Mouse (Mus musculus) CH12.LX (cell line): Measurements from ENCODE around the gene Cyp17a1. TPM values are rescaled to one million over a fixed set of nuclear protein-coding genes. Genes with fewer than 3 reads are reported as not detected.

Experiments used
- DNase-seq: peaks from one replicate; pipeline ENCODE4 v3.0.0-alpha.2; 2013; ENCODE audit errors: extremely low read depth
- H3K27ac ChIP-seq: 2 replicates; pipeline ENCODE4 v1.5.1; 2012; ENCODE audit warnings: low read depth, mild to moderate bottlenecking, control low read depth, moderate library complexity; ENCODE audit not compliant: insufficient read depth
- H3K27me3 ChIP-seq: replicated peaks from 2 replicates; pipeline ENCODE3; 2012; ENCODE audit warnings: inconsistent platforms
- H3K36me3 ChIP-seq, 2 experiments: replicated peaks in 1 of 2; 2 replicates each; pipeline versions ENCODE3 to v1.6.1; 2012; ENCODE audit warnings: inconsistent platforms in 1 of 2, low read length in 1 of 2, mild to moderate bottlenecking in 1 of 2, mixed read lengths in 1 of 2, moderate library complexity in 1 of 2; ENCODE audit not compliant: control insufficient read depth in 1 of 2, insufficient read depth in 1 of 2
- H3K4me1 ChIP-seq, 2 experiments: 2 replicates each; pipeline ENCODE4 v1.6.1; 2012; ENCODE audit warnings: inconsistent platforms in 1 of 2, moderate library complexity in 1 of 2; ENCODE audit not compliant: insufficient read depth in 2 of 2, control insufficient read depth in 1 of 2
- H3K4me2 ChIP-seq: 2 replicates; pipeline ENCODE4 v1.6.1; 2012; ENCODE audit warnings: low read depth, mild to moderate bottlenecking, control low read depth; ENCODE audit not compliant: poor library complexity, insufficient read depth, severe bottlenecking
- H3K4me3 ChIP-seq, 3 experiments: fragments of 150-350 bp in 1 of 3; sonication (generic) in 1 of 3; replicated peaks in 1 of 3; 2 replicates each; pipeline versions ENCODE3 to v1.5.1; 2011 to 2012; ENCODE audit warnings: low read depth in 2 of 3, low read length in 2 of 3, mild to moderate bottlenecking in 2 of 3, moderate library complexity in 2 of 3, control low read depth in 1 of 3, improper control_type of control experiment in 1 of 3, inconsistent platforms in 1 of 3, mixed read lengths in 1 of 3; ENCODE audit not compliant: poor library complexity in 1 of 3
- H3K79me2 ChIP-seq: replicated peaks from 2 replicates; pipeline ENCODE4 v1.6.1; 2012; ENCODE audit warnings: mild to moderate bottlenecking, moderate library complexity; ENCODE audit not compliant: control insufficient read depth, poor library complexity, insufficient read depth, severe bottlenecking; ENCODE audit errors: extremely low read depth
- H3K9ac ChIP-seq: 2 replicates; pipeline ENCODE4 v1.6.1; 2012; ENCODE audit warnings: low read depth, mild to moderate bottlenecking, control low read depth, moderate library complexity; ENCODE audit not compliant: insufficient read depth
- H3K9me3 ChIP-seq: replicated peaks from 2 replicates; pipeline ENCODE3; 2012; ENCODE audit warnings: low read length, inconsistent platforms, mixed read lengths
- E2F4 ChIP-seq: IDR thresholded peaks from 2 replicates; pipeline ENCODE4 v1.6.1; 2011; ENCODE audit warnings: low read depth, low read length, improper control_type of control experiment; ENCODE audit not compliant: insufficient replicate concordance
- ELF1 ChIP-seq: IDR thresholded peaks from 2 replicates; pipeline ENCODE4 v1.6.1; 2014; ENCODE audit warnings: low read depth, mild to moderate bottlenecking, inconsistent platforms, low read length, improper control_type of control experiment
- EP300 ChIP-seq: IDR thresholded peaks from 2 replicates; pipeline ENCODE4 v1.6.1; 2011; ENCODE audit warnings: low read length, improper control_type of control experiment
- ETS1 ChIP-seq: conservative IDR thresholded peaks from 2 replicates; pipeline ENCODE4 v1.6.1; 2012; ENCODE audit warnings: low read depth, mild to moderate bottlenecking, inconsistent platforms, low read length, improper control_type of control experiment, moderate library complexity
- IRF4 ChIP-seq: IDR thresholded peaks from 2 replicates; pipeline ENCODE4 v1.6.1; 2014; ENCODE audit warnings: low read depth, mild to moderate bottlenecking, inconsistent platforms, low read length, improper control_type of control experiment
- JUN ChIP-seq: IDR thresholded peaks from 2 replicates; pipeline ENCODE4 v1.6.1; 2011; ENCODE audit warnings: low read depth, mild to moderate bottlenecking, low read length, improper control_type of control experiment, moderate library complexity; ENCODE audit not compliant: insufficient read depth
- JUND ChIP-seq: conservative IDR thresholded peaks from 2 replicates; pipeline ENCODE4 v1.6.1; 2011; ENCODE audit warnings: low read depth, low read length, improper control_type of control experiment
- KAT2A ChIP-seq: IDR thresholded peaks from 2 replicates; pipeline ENCODE4 v1.6.1; 2012; ENCODE audit warnings: low read length, improper control_type of control experiment, inconsistent platforms; ENCODE audit not compliant: insufficient replicate concordance
- MAFK ChIP-seq: IDR thresholded peaks from 2 replicates; pipeline ENCODE4 v1.6.1; 2011; ENCODE audit warnings: low read length, improper control_type of control experiment; ENCODE audit not compliant: insufficient replicate concordance
- MAX ChIP-seq: IDR thresholded peaks from 2 replicates; pipeline ENCODE4 v1.6.1; 2011; ENCODE audit warnings: low read length, improper control_type of control experiment
- MAZ ChIP-seq: IDR thresholded peaks from 2 replicates; pipeline ENCODE4 v1.6.1; 2012; ENCODE audit warnings: low read depth, mild to moderate bottlenecking, inconsistent platforms, low read length, improper control_type of control experiment, moderate library complexity
- MXI1 ChIP-seq: IDR thresholded peaks from 2 replicates; pipeline ENCODE4 v1.6.1; 2011; ENCODE audit warnings: mild to moderate bottlenecking, low read depth, low read length, improper control_type of control experiment
- MYC ChIP-seq: IDR thresholded peaks from 2 replicates; pipeline ENCODE4 v1.6.1; 2011; ENCODE audit warnings: low read depth, mild to moderate bottlenecking, improper control_type of control experiment, low read length
- POLR2A ChIP-seq: IDR thresholded peaks from 2 replicates; pipeline ENCODE4 v1.6.1; 2011; ENCODE audit warnings: low read depth, mild to moderate bottlenecking, improper control_type of control experiment, low read length
- POLR2AphosphoS2 ChIP-seq: IDR thresholded peaks from 2 replicates; pipeline ENCODE4 v1.6.1; 2011; ENCODE audit warnings: low read depth, low read length, improper control_type of control experiment
- RAD21 ChIP-seq: IDR thresholded peaks from 2 replicates; pipeline ENCODE4 v1.6.1; 2011; ENCODE audit warnings: low read depth, mild to moderate bottlenecking, low read length, improper control_type of control experiment, moderate library complexity
- SIN3A ChIP-seq: IDR thresholded peaks from 2 replicates; pipeline ENCODE4 v1.6.1; 2012; ENCODE audit warnings: low read length, improper control_type of control experiment, inconsistent platforms
- TBP ChIP-seq: conservative IDR thresholded peaks from 2 replicates; pipeline ENCODE4 v1.6.1; 2011; ENCODE audit warnings: low read depth, low read length, improper control_type of control experiment
- UBTF ChIP-seq: IDR thresholded peaks from 2 replicates; pipeline ENCODE4 v1.6.1; 2012; ENCODE audit warnings: low read depth, mild to moderate bottlenecking, inconsistent platforms, low read length, improper control_type of control experiment, moderate library complexity
- USF1 ChIP-seq: IDR thresholded peaks from 2 replicates; pipeline ENCODE4 v1.6.1; 2014; ENCODE audit warnings: low read depth, mild to moderate bottlenecking, inconsistent platforms, low read length, improper control_type of control experiment
- ZC3H11A ChIP-seq: IDR thresholded peaks from 2 replicates; pipeline ENCODE4 v1.6.1; 2012; ENCODE audit warnings: low read depth, mild to moderate bottlenecking, inconsistent platforms, low read length, improper control_type of control experiment
- ZKSCAN1 ChIP-seq: IDR thresholded peaks from 2 replicates; pipeline ENCODE4 v1.6.1; 2012; ENCODE audit warnings: low read depth, inconsistent platforms, low read length, improper control_type of control experiment, borderline replicate concordance
- ZMIZ1 ChIP-seq: IDR thresholded peaks from 2 replicates; pipeline ENCODE4 v1.6.1; 2012; ENCODE audit warnings: low read depth, mild to moderate bottlenecking, inconsistent platforms, low read length, improper control_type of control experiment
- dilution Hi-C: fragments of 300-500 bp; cut with MboI; formaldehyde crosslinking; loops from 2 replicates; pipeline ENCODE4 v1.14.3; 2020; ENCODE audit warnings: low sequenced_read_pairs; ENCODE audit not compliant: extremely low pct_unique_long_range_greater_than_20kb, extremely low pct_ligation_motif_present
- in situ Hi-C: fragments of 300-500 bp; cut with MboI; formaldehyde crosslinking; loops from 3 replicates; pipeline ENCODE4 v1.14.3; 2019; ENCODE audit warnings: low sequenced_read_pairs, low pct_ligation_motif_present, low pct_unique_long_range_greater_than_20kb, mixed read lengths
- polyA plus RNA-seq: library from polyadenylated mRNA; unstranded; fragments of >175 nt; gene quantifications from 2 replicates; pipeline ENCODE4 v1.2.1, GENCODE M21; 2012; ENCODE audit warnings: low read depth; ENCODE audit not compliant: insufficient read length
- total RNA-seq, 2 experiments: library from RNA; depleted of rRNA; stranded (reverse); fragments of 300-350 nt in 1 of 2; fragments of >200 nt in 1 of 2; gene quantifications; 2 replicates each; pipeline ENCODE4 v1.2.3; 2012 to 2014

The Cyp17a1 gene
- total and polyA plus RNA-seq, 3 experiments, result not detected

DNA sequence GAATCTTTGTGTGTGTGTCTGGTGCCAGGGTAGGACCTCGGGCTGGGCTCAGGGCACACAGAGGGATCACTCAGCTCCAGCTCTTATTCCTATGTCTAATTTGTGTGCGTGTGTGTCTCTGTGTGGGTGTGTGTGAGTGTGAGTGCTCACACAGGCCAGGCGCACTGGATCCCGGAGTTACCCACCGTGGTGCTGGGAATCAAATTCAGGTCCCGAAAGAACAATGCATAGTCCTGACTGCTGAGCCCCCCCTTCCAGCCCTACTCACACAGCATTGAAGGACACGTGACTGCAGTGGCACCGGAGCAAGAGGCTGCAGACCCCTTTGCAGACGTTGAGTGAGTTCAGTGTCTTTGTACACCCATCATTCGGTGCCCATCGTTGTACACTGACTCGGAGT is 48.0 kb downstream of the Cyp17a1 start:
- TF ChIP-seq ZKSCAN1 (no peak), KAT2A (no peak), MAZ (no peak), ZMIZ1 (no peak), E2F4 (no peak), UBTF (no peak), IRF4 (no peak), ZC3H11A (no peak), JUN (no peak), USF1 (no peak), MAFK (no peak), MAX (no peak), POLR2AphosphoS2 (no peak), POLR2A (no peak), SIN3A (no peak), ELF1 (no peak), MXI1 (no peak)
- H3K79me2 ChIP-seq, result no peaks in the 10 kb centered on the region; the same call in 1 of the 2 replicates
- in situ Hi-C loops, result no loop called here
- DNase-seq, result no peak
- H3K36me3 ChIP-seq, result peaks cover 15 to 76% of the 10 kb centered on the region in 2 experiments
- H3K9ac ChIP-seq, result no peak overlapping the region
- no peaks in the 10 kb centered on the region for H3K9me3 ChIP-seq
- H3K4me3 ChIP-seq, result no peak overlapping the region
- H3K4me2 ChIP-seq, result no peak overlapping the region
- H3K4me1 ChIP-seq, result peaks cover 0 to 5% of the 10 kb centered on the region in 2 experiments; a peak in 2 of 4 replicates
- dilution Hi-C loops, result no loop called here
- no peaks in the 10 kb centered on the region for H3K27me3 ChIP-seq
- H3K27ac ChIP-seq, result no peak overlapping the region

DNA sequence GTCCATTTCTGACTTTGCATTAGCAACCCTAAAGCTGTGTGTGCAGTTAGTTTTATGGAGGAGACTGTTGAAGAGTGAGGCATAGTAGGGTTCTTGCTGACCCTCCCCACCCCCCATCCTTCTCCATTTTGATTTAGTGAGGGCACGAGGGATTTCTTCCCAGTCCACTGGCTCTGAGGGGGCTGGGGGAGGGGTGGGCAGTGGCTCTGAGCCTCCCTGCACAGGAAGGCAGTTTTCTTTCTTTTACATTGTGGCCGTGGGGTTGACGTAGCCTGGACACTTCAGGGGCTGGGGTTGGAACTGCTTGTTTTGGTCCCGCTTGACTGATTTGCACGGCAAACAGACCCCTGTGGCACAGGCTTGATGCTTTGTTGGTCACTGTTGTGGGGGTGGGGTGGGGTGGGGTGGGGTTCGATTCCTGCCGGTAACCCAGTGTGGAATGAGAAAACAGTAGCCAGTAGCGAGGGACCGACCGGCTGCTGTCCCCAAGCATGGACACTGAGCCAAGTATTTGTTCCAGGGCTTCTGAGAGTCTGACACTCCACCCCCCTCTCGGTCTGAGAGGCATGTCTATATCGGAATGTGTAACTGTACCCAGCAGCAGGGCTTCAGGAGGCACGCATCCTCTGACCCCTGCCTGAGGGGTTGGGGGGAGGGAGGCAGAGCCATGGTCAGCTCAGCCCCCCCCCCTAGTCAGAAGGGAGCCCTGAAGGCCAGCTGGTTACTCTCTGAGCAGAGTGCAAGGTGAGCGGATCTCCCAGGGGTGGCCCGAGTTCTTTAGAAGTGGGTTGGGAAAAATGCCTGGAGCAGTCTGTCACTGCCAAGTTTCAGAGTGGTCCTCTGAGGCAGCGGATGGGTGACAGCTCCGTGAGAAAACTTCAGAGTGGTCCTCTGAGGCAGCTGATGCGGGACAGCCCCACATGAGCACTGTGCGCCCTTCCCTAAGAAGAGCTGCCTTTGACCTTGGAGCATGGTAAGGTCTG is 48.9 kb downstream of the Cyp17a1 start:
- no peaks in the 10 kb centered on the region for H3K27me3 ChIP-seq
- in situ Hi-C loops, result no loop called here
- H3K4me2 ChIP-seq, result no peak overlapping the region
- H3K79me2 ChIP-seq, result no peaks in the 10 kb centered on the region; the same call in 1 of the 2 replicates
- H3K27ac ChIP-seq, result no peak overlapping the region
- no peaks in the 10 kb centered on the region for H3K4me1 ChIP-seq
- no peaks in the 10 kb centered on the region for H3K9me3 ChIP-seq
- H3K9ac ChIP-seq, result no peak overlapping the region
- TF ChIP-seq JUND (no peak), TBP (no peak), EP300 (no peak), UBTF (no peak), ETS1 (no peak), RAD21 (no peak), MYC (no peak), POLR2A (no peak), JUN (no peak), ZMIZ1 (no peak), POLR2AphosphoS2 (no peak), ZKSCAN1 (no peak)
- TF ChIP-seq, all 38 proteins: peak for 0
- Histone ChIP-seq H3K4me3 (no peak overlapping the region), H3K36me3 (peaks cover 15 to 81% of the 10 kb centered on the region in 2 experiments)
- DNase-seq, result no peak
- dilution Hi-C loops, result no loop called here
